ENCODE assay signal across 26 mouse cellular contexts in genomic region chr15:7838921-7839309, GRCm38 (mm10). TPM values are rescaled to one million over a fixed set of nuclear protein-coding genes. Genes with fewer than 3 reads are reported as not detected.
DNase-seq lines count a peak whose midpoint lies in the region; ATAC-seq and TF ChIP-seq lines count a peak whose summit lies in the region.
"Had no signal": no experiment of that assay in that cellular context is flagged by ENCODE, and none has a peak within 500 bp of the region (broad histone marks: within the 10 kb centered on the region; RNA-seq: fewer than 3 reads in every experiment).

No protein-coding gene starts in this region.

- 67% methylated on average over 7 of the region's 7 CpGs for WGBS in intestine, embryonic 15.5 days
- 71% methylated on average over 7 of the region's 7 CpGs for WGBS in intestine, embryonic 16.5 days
- 71% methylated on average over 7 of the region's 7 CpGs for WGBS in midbrain, postnatal 0 days
- 72% methylated on average over 7 of the region's 7 CpGs for WGBS in midbrain, embryonic 16.5 days
- WGBS in embryonic facial prominence, embryonic 14.5 days, result 28% methylated on average over 7 of the region's 7 CpGs

- H3K36me3 ChIP-seq in intestine, embryonic 15.5 days, result no peaks in the 10 kb centered on the region
- no peaks in the 10 kb centered on the region for H3K36me3 ChIP-seq in intestine, embryonic 16.5 days (ENCODE audit: control insufficient read depth, insufficient read depth, low read length)
- no peaks in the 10 kb centered on the region for H3K36me3 ChIP-seq in midbrain, postnatal 0 days (ENCODE audit: insufficient read depth, low read length)
- H3K36me3 ChIP-seq in midbrain, embryonic 16.5 days (ENCODE audit: control insufficient read depth, insufficient read depth, low read length), result no peaks in the 10 kb centered on the region
- 0 out of 2 replicates have a peak, but pooled peaks cover 7% of the 10 kb centered on the region for H3K36me3 ChIP-seq in embryonic facial prominence, embryonic 14.5 days (ENCODE audit: control insufficient read depth, insufficient read depth, low read length)
- H3K36me3 ChIP-seq: limb, embryonic 10.5 days; liver, embryonic 15.5 days; lung, embryonic 15.5 days had no signal

- no peaks in the 10 kb centered on the region for H3K4me1 ChIP-seq in intestine, embryonic 15.5 days (replicated peaks)
- H3K4me1 ChIP-seq in intestine, embryonic 16.5 days (ENCODE audit: control insufficient read depth, insufficient read depth, low read length), result no peaks in the 10 kb centered on the region
- no peaks in the 10 kb centered on the region for H3K4me1 ChIP-seq in midbrain, postnatal 0 days (ENCODE audit: insufficient read depth, low read length)
- no peaks in the 10 kb centered on the region for H3K4me1 ChIP-seq in midbrain, embryonic 16.5 days (ENCODE audit: control insufficient read depth, insufficient read depth, low read length)
- H3K4me1 ChIP-seq in embryonic facial prominence, embryonic 14.5 days (ENCODE audit: control insufficient read depth, insufficient read depth, low read length), result peaks cover 11% of the 10 kb centered on the region
- H3K4me1 ChIP-seq: limb, embryonic 10.5 days; liver, embryonic 15.5 days; lung, embryonic 15.5 days had no signal

- 0 out of 2 replicates have a peak overlapping the region, but pooled peaks have one; percentile 6 for H3K27ac ChIP-seq in intestine, embryonic 15.5 days
- no peak overlapping the region for H3K27ac ChIP-seq in intestine, embryonic 16.5 days (ENCODE audit: low read length)
- no peak overlapping the region for H3K27ac ChIP-seq in midbrain, postnatal 0 days (ENCODE audit: low read depth, low read length)
- H3K27ac ChIP-seq in midbrain, embryonic 16.5 days (ENCODE audit: low read length), result no peak overlapping the region
- H3K27ac ChIP-seq in embryonic facial prominence, embryonic 14.5 days (replicated peaks; ENCODE audit: low read depth, low read length), result no peak overlapping the region
- H3K27ac ChIP-seq: limb, embryonic 10.5 days; liver, embryonic 15.5 days; lung, embryonic 15.5 days had no signal

- DNase-seq in midbrain, postnatal 0 days (ENCODE audit: low spot score), result peak; percentile 26
- DNase-seq in embryonic facial prominence, embryonic 14.5 days (ENCODE audit: low spot score), result peak; percentile 69
- no peak for DNase-seq in adrenal gland, adult 18-20 months (ENCODE audit: low spot score in 2 of 2)
- DNase-seq in spleen, postnatal 10 days (ENCODE audit: low spot score in 2 of 2), result no peak
- DNase-seq: cerebellum, adult 18-20 months; cerebellum, postnatal 36 days; heart, adult 11 months; kidney, adult 11 months; layer of hippocampus, adult 9-11 months; liver; lung, postnatal 4 days; thymus, adult 18-20 months; thymus, postnatal 36 days had no signal

- no peaks in the 10 kb centered on the region for H3K27me3 ChIP-seq in intestine, embryonic 15.5 days (replicated peaks)
- no peaks in the 10 kb centered on the region for H3K27me3 ChIP-seq in intestine, embryonic 16.5 days (replicated peaks; ENCODE audit: control insufficient read depth, insufficient read depth, low read length)
- H3K27me3 ChIP-seq in midbrain, postnatal 0 days (ENCODE audit: insufficient read depth, low read length), result no peaks in the 10 kb centered on the region
- H3K27me3 ChIP-seq in midbrain, embryonic 16.5 days (ENCODE audit: control insufficient read depth, insufficient read depth, low read depth, low read length), result no peaks in the 10 kb centered on the region
- no peaks in the 10 kb centered on the region for H3K27me3 ChIP-seq in embryonic facial prominence, embryonic 14.5 days (replicated peaks; ENCODE audit: control insufficient read depth, insufficient read depth, low read length)
- H3K27me3 ChIP-seq: liver, embryonic 15.5 days; lung, embryonic 15.5 days had no signal

- no peak overlapping the region for H3K9ac ChIP-seq in intestine, embryonic 15.5 days
- H3K9ac ChIP-seq in intestine, embryonic 16.5 days (ENCODE audit: low read depth, low read length), result no peak overlapping the region
- no peak overlapping the region for H3K9ac ChIP-seq in midbrain, postnatal 0 days (replicated peaks; ENCODE audit: low read length, poor library complexity, severe bottlenecking)
- no peak overlapping the region for H3K9ac ChIP-seq in midbrain, embryonic 16.5 days (ENCODE audit: low read depth, low read length)
- no peak overlapping the region for H3K9ac ChIP-seq in embryonic facial prominence, embryonic 14.5 days (ENCODE audit: low read depth, low read length)
- H3K9ac ChIP-seq: liver, embryonic 15.5 days; lung, embryonic 15.5 days had no signal

- no peaks in the 10 kb centered on the region for H3K9me3 ChIP-seq in intestine, embryonic 15.5 days
- H3K9me3 ChIP-seq in intestine, embryonic 16.5 days (ENCODE audit: control insufficient read depth, low read length), result no peaks in the 10 kb centered on the region
- H3K9me3 ChIP-seq in midbrain, postnatal 0 days (ENCODE audit: low read length), result no peaks in the 10 kb centered on the region
- no peaks in the 10 kb centered on the region for H3K9me3 ChIP-seq in midbrain, embryonic 16.5 days (replicated peaks; ENCODE audit: control insufficient read depth, low read length, poor library complexity, severe bottlenecking)
- H3K9me3 ChIP-seq in embryonic facial prominence, embryonic 14.5 days (ENCODE audit: control insufficient read depth, low read length), result no peaks in the 10 kb centered on the region
- H3K9me3 ChIP-seq: limb, embryonic 10.5 days; liver, embryonic 15.5 days; lung, embryonic 15.5 days had no signal

- no peak overlapping the region for H3K4me3 ChIP-seq in intestine, embryonic 15.5 days (replicated peaks)
- no peak overlapping the region for H3K4me3 ChIP-seq in intestine, embryonic 16.5 days (ENCODE audit: low read length)
- no peak overlapping the region for H3K4me3 ChIP-seq in midbrain, postnatal 0 days (ENCODE audit: low read depth, low read length)
- no peak overlapping the region for H3K4me3 ChIP-seq in midbrain, embryonic 16.5 days (ENCODE audit: low read depth, low read length)
- no peak overlapping the region for H3K4me3 ChIP-seq in embryonic facial prominence, embryonic 14.5 days (ENCODE audit: low read depth, low read length)
- H3K4me3 ChIP-seq: erythroblast, embryonic 14.5 days; limb, embryonic 10.5 days; liver, embryonic 15.5 days; lung, embryonic 15.5 days had no signal

- TF ChIP-seq CTCF in midbrain, postnatal 0 days (IDR thresholded peaks at IDR 0.05), result no peak

- H3K4me2 ChIP-seq in intestine, embryonic 15.5 days (replicated peaks), result no peak overlapping the region
- no peak overlapping the region for H3K4me2 ChIP-seq in intestine, embryonic 16.5 days (ENCODE audit: low read depth, low read length)
- H3K4me2 ChIP-seq in midbrain, postnatal 0 days (ENCODE audit: low read depth, low read length, poor library complexity, severe bottlenecking), result no peak overlapping the region
- no peak overlapping the region for H3K4me2 ChIP-seq in midbrain, embryonic 16.5 days (ENCODE audit: low read length)
- H3K4me2 ChIP-seq in embryonic facial prominence, embryonic 14.5 days (ENCODE audit: low read depth, low read length), result peak overlapping the region; percentile 34
- H3K4me2 ChIP-seq: heart, embryonic 11.5 days; liver, embryonic 15.5 days; lung, embryonic 15.5 days had no signal

- ATAC-seq in intestine, embryonic 15.5 days, result no peak
- ATAC-seq in intestine, embryonic 16.5 days, result no peak
- ATAC-seq in midbrain, postnatal 0 days (ENCODE audit: low FRiP score), result no peak
- ATAC-seq in midbrain, embryonic 16.5 days, result no peak
- ATAC-seq in embryonic facial prominence, embryonic 14.5 days (ENCODE audit: low read depth), result no peak
- ATAC-seq: forebrain, embryonic 14.5 days; hindbrain, embryonic 16.5 days had no signal

RNA-seq across cellular contexts. Expression of gene Gdnf, which starts 28.3 kb away (rescaled TPM):
- polyA plus RNA-seq in intestine, embryonic 15.5 days (2015; fragmentation: Nextera tagmentation; extraction: Ambion mirVana), result 2.1 and 2.2 TPM in 2 replicates
- polyA plus RNA-seq in intestine, embryonic 16.5 days (2015; fragmentation: Nextera tagmentation; extraction: Ambion mirVana), result 1.3 and 1.4 TPM in 2 replicates
- total RNA-seq in midbrain, postnatal 0 days (2014; rRNA removed), result 0.19 and 0.71 TPM in 2 replicates
- polyA plus RNA-seq in midbrain, postnatal 0 days (2015; fragmentation: Nextera tagmentation; extraction: Ambion mirVana), result 0.06 and 0.17 TPM in 2 replicates
- 0.05 and 0.11 TPM in 2 replicates for polyA plus RNA-seq in midbrain, embryonic 16.5 days (2015; fragmentation: Nextera tagmentation; extraction: Ambion mirVana)
- 0.89 and 1.2 TPM in 2 replicates for polyA plus RNA-seq in embryonic facial prominence, embryonic 14.5 days (2014; fragmentation: Nextera tagmentation; extraction: Ambion mirVana)
- under 1 TPM; 0.22 to 0.43 TPM for total RNA-seq in adrenal gland, adult 18-20 months (2021)
- total RNA-seq: hematopoietic stem cell, adult 5-6 weeks; megakaryocyte-erythroid progenitor cell, adult 5-6 weeks; neutrophil, adult 5-6 weeks had no signal
- polyA plus RNA-seq: erythroblast, embryonic 14.5 days; liver, embryonic 15.5 days had no signal

Comparison
In these comparisons a context has a peak if more than half of its experiments do, and no peak if none do; other contexts are left out.
1. DNase-seq: peak in midbrain, postnatal 0 days (single experiment) and embryonic facial prominence, embryonic 14.5 days (single experiment); none in adrenal gland, adult 18-20 months (0 of 2) and spleen, postnatal 10 days (0 of 2).